Mouse (Mus musculus): Measurements from ENCODE around the gene Slc30a10.

- TF ChIP-seq USF1 (IDR thresholded peaks at IDR 0.05; ENCODE audit: low read depth) (no peak), CTCF (IDR thresholded peaks at IDR 0.05; ENCODE audit: control insufficient read depth, insufficient read depth, insufficient read length) (no peak), FOSL1 (IDR thresholded peaks at IDR 0.05; ENCODE audit: insufficient read depth, low read length, poor library complexity, severe bottlenecking) (no peak), CEBPB (IDR thresholded peaks at IDR 0.05; ENCODE audit: low read depth) (no peak), MAX (IDR thresholded peaks at IDR 0.05) (no peak)
These were observed 2.2 kb upstream of the Slc30a10 start for GRCm38 (mm10) chr1:185452461-185452860.

All from C2C12 (cell line).